Mouse (Mus musculus) liver, adult 2 months (tissue): ENCODE data around the gene Txnrd2.

Experiments
- CTCF ChIP-seq: fragments of 200-500 bp; IDR thresholded peaks from 2 replicates; pipeline ENCODE4 v1.5.1; 2011; ENCODE audit warnings: low read depth, low read length, control low read depth
- POLR2A ChIP-seq: fragments of 200-500 bp; IDR thresholded peaks from 2 replicates; pipeline ENCODE4 v1.6.1; 2011; ENCODE audit warnings: low read length, control low read depth; ENCODE audit not compliant: insufficient read depth; ENCODE audit errors: extremely low read depth

DNA sequence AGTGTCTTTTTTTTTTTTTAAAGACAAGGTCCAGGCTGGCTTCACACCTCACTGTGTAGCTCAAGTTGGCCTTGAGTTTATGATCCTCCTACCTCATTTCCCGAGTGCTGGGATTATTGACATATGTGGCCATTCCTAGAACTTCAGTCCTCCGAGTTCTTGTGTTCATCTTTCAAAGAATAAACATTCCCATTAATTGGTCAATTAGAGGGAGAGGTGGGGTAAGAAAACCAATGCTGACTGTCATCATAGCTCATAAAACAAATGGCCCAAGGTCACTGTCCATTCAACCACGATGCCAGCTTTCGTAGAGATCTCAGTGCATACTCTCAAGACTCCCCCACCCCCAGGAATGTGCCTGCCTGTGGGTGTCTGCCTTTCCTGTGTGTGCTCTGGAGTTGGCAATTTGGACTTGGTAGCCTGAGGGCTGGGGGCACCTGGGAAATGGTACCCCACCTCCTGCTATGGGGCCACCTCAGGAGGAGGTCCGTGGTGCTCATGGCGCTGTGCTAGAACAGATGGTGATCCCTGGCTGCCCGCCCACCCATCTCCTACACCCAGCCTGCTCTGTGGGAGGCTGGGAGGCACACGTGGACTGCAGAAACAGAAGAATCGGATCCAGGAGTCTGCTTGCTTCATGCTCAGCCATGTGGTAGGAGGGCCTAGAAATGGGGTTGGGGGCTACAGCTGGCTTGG, 25.4 kb downstream of the Txnrd2 start:
- TF ChIP-seq CTCF: no peak
- TF ChIP-seq POLR2A: no peak
